Mouse (Mus musculus) limb, embryonic 14.5 days (tissue): ENCODE measurements around the gene Sim2. TPM values are rescaled to one million over a fixed set of nuclear protein-coding genes. Genes with fewer than 3 reads are reported as not detected.

Source experiments
- ATAC-seq: fragments of 200-750 bp; cut with Nextera tagmentation; 2 replicates; pipeline ENCODE4 v1.8.0; 2017; ENCODE audit warnings: low read depth, moderate number of reproducible peaks, moderate TSS enrichment; ENCODE audit not compliant: low FRiP score
- DNase-seq: peaks from one replicate; pipeline ENCODE4 v3.0.0-alpha.2; 2015; ENCODE audit warnings: low spot score
- H3K27ac ChIP-seq: fragments of 300-500 bp; sonication (generic); replicated peaks from 2 replicates; pipeline ENCODE4 v1.5.1; 2014; ENCODE audit warnings: low read depth, mild to moderate bottlenecking, low read length, moderate library complexity, mixed read lengths
- H3K27me3 ChIP-seq: fragments of 300-500 bp; sonication (generic); 2 replicates; pipeline ENCODE4 v1.6.1; 2014; ENCODE audit warnings: low read length, mixed read lengths; ENCODE audit not compliant: control insufficient read depth, insufficient read depth
- H3K36me3 ChIP-seq: fragments of 300-500 bp; sonication (generic); 2 replicates; pipeline ENCODE4 v1.6.1; 2014; ENCODE audit warnings: mild to moderate bottlenecking, low read length, moderate library complexity, mixed read lengths; ENCODE audit not compliant: control insufficient read depth, insufficient read depth
- H3K4me1 ChIP-seq: fragments of 300-500 bp; sonication (generic); 2 replicates; pipeline ENCODE4 v1.6.1; 2014; ENCODE audit warnings: antibody characterized with exemption, low read length, mixed read lengths; ENCODE audit not compliant: control insufficient read depth, insufficient read depth
- H3K4me2 ChIP-seq: fragments of 300-500 bp; sonication (generic); replicated peaks from 2 replicates; pipeline ENCODE4 v1.6.1; 2014; ENCODE audit warnings: low read depth, mild to moderate bottlenecking, low read length, moderate library complexity; ENCODE audit not compliant: severe bottlenecking
- H3K4me3 ChIP-seq: fragments of 300-500 bp; sonication (generic); replicated peaks from 2 replicates; pipeline ENCODE4 v1.5.1; 2014; ENCODE audit warnings: low read length
- H3K9ac ChIP-seq: fragments of 300-500 bp; sonication (generic); 2 replicates; pipeline ENCODE4 v1.6.1; 2014; ENCODE audit warnings: mild to moderate bottlenecking, low read depth, low read length, moderate library complexity; ENCODE audit not compliant: severe bottlenecking
- H3K9me3 ChIP-seq: fragments of 300-500 bp; sonication (generic); 2 replicates; pipeline ENCODE4 v1.6.1; 2016; ENCODE audit warnings: low read length; ENCODE audit not compliant: control insufficient read depth
- POLR2A ChIP-seq: fragments of 200-500 bp; IDR thresholded peaks from 2 replicates; pipeline ENCODE4 v1.8.0; 2012; ENCODE audit warnings: inconsistent platforms, mild to moderate bottlenecking, moderate library complexity, borderline replicate concordance; ENCODE audit not compliant: insufficient read depth, insufficient read length; ENCODE audit errors: extremely low read depth
- WGBS: fragments of 180-500 bp; shearing (Covaris S2); extraction: QIAGEN DNeasy Blood & Tissue Kit; methylation state at CpG from one replicate; pipeline ENCODE4 v1.1.7; 2014; 5-methylcytosine and 5-hydroxymethylcytosine counted together
- polyA plus RNA-seq, 2 experiments: library from polyadenylated mRNA; depleted of rRNA in 1 of 2; stranded (reverse) in 1 of 2; unstranded in 1 of 2; fragments of >200 nt; fragmentation: Nextera tagmentation in 1 of 2; extraction: Ambion mirVana in 1 of 2; gene quantifications; 2 replicates each; pipeline versions ENCODE4 v1.2.1 to v1.2.3; 2012 to 2014

Sim2 gene
- polyA plus RNA-seq (2012; rRNA removed): 5.9 and 7.0 TPM in 2 replicates
- 0.97 and 1.4 TPM in 2 replicates for polyA plus RNA-seq (2014; fragmentation: Nextera tagmentation; extraction: Ambion mirVana)

GRCm38 (mm10) chr16:94084711-94085602 lies at the start of gene Sim2:
Gene Sim2 (plus strand): TSS chr16:94084931.
- DNase-seq: no peak
- no peaks in the 10 kb centered on the region for H3K36me3 ChIP-seq
- H3K9ac ChIP-seq: peak within 1 kb of the TSS; percentile 43
- no peaks in the 10 kb centered on the region for H3K9me3 ChIP-seq
- peak within 1 kb of the TSS; percentile 36 for H3K4me3 ChIP-seq
- WGBS: 4% methylated on average over 75 of the region's 96 CpGs
- H3K4me2 ChIP-seq: peak within 1 kb of the TSS; percentile 71
- H3K27ac ChIP-seq: no peak within 1 kb of the TSS
- H3K27me3 ChIP-seq: peaks cover 96% of the 10 kb centered on the region
- no peak for TF ChIP-seq POLR2A
- H3K4me1 ChIP-seq: peaks cover 14% of the 10 kb centered on the region; the same call in 1 of the 2 replicates
- 0 out of 2 replicates have a peak, but pooled peaks have one; percentile 9 for ATAC-seq

GRCm38 (mm10) chr16:94037280-94037679 lies 47.5 kb upstream of the Sim2 start:
- Histone ChIP-seq H3K4me1 (peaks cover 17% of the 10 kb centered on the region), H3K4me2 (no peak overlapping the region), H3K36me3 (no peaks in the 10 kb centered on the region), H3K4me3 (no peak overlapping the region), H3K27me3 (peaks cover 13% of the 10 kb centered on the region; the same call in 1 of the 2 replicates), H3K9me3 (no peaks in the 10 kb centered on the region), H3K9ac (no peak overlapping the region), H3K27ac (no peak overlapping the region)
- ATAC-seq (no peak), DNase-seq (no peak)
- WGBS: 88% methylated on average over 7 of the region's 7 CpGs
- TF ChIP-seq POLR2A: no peak

DNA sequence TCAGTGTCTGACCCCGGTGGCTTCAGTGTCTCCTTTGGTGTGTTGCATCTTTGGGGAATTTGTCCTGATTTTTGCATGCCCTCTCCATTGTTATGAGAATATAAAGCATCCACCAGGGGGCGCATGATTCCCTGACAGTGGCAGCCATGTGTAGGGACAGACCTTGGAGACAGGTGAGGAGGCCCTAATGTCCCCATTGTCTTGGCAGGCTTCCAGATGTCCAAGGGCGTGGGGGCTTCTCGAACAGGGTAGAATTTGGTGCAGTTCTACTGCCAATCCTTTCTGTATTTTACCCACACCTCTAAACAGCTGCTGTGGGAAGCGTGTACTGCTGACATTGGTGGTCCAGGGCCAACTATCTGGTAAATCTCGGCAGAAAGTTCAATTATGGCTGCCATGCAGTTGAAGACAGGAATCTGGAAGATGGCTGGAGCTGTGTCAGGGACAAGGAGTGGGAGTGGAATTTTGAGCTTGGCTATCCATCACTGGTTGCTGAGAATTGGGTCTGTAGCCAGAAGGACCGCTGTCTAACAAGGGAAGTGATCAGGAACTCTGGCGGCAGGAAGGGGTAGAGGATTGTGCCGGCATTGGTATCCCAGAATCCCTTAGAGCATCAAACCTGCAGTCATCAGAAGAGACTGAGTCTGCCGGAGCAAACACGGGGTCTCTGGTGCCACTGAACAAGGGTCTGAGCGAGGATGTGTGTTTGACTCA lies 46.3 kb upstream of the Sim2 start:
- Histone ChIP-seq H3K27ac (no peak overlapping the region), H3K9me3 (no peaks in the 10 kb centered on the region), H3K4me1 (peaks cover 17% of the 10 kb centered on the region), H3K4me2 (no peak overlapping the region), H3K27me3 (peaks cover 13% of the 10 kb centered on the region; the same call in 1 of the 2 replicates), H3K9ac (no peak overlapping the region), H3K36me3 (no peaks in the 10 kb centered on the region), H3K4me3 (no peak overlapping the region)
- TF ChIP-seq POLR2A: no peak
- DNase-seq (peak; percentile 32), ATAC-seq (no peak; the same call in 1 of the 2 replicates)
- WGBS: 64% methylated on average over 12 of the region's 12 CpGs

DNA sequence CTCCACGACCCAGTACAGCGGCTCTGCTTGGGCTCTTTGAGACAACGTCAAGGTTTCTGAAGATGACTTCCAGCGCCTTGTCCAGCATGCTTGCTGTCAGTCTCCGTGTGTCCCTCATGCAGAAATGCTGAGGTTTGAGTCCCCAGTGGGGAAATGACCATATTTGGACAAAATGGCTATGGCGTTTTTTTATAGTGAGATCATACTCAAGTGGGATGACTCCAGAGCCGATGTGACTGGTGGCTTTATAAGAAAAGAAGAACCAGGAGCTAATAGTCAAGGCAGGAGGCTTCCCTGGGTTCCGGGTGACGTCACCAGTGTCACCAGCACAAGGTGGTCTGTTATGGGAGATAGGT lies 45.8 kb upstream of the Sim2 start:
- TF ChIP-seq POLR2A: no peak
- ATAC-seq (no peak), DNase-seq (no peak)
- no peak overlapping the region for H3K4me2 ChIP-seq
- peaks cover 14% of the 10 kb centered on the region for H3K4me1 ChIP-seq
- peaks cover 13% of the 10 kb centered on the region; the same call in 1 of the 2 replicates for H3K27me3 ChIP-seq
- no peak overlapping the region for H3K4me3 ChIP-seq
- 89% methylated on average over 9 of the region's 9 CpGs for WGBS
- no peak overlapping the region for H3K27ac ChIP-seq
- H3K9ac ChIP-seq: no peak overlapping the region
- H3K9me3 ChIP-seq: no peaks in the 10 kb centered on the region
- no peaks in the 10 kb centered on the region for H3K36me3 ChIP-seq

GRCm38 (mm10) chr16:94040485-94040884 lies 44.2 kb upstream of the Sim2 start:
- H3K4me2 ChIP-seq: no peak overlapping the region; the same call in 1 of the 2 replicates
- 27% methylated on average over 16 of the region's 16 CpGs for WGBS
- no peaks in the 10 kb centered on the region for H3K36me3 ChIP-seq
- no peak overlapping the region for H3K27ac ChIP-seq
- H3K4me3 ChIP-seq: no peak overlapping the region
- DNase-seq (no peak), ATAC-seq (no peak)
- no peak for TF ChIP-seq POLR2A
- no peak overlapping the region for H3K9ac ChIP-seq
- 0 out of 2 replicates have a peak, but pooled peaks cover 5% of the 10 kb centered on the region for H3K4me1 ChIP-seq
- H3K9me3 ChIP-seq: no peaks in the 10 kb centered on the region
- peaks cover 13% of the 10 kb centered on the region; the same call in 1 of the 2 replicates for H3K27me3 ChIP-seq
